Mouse (Mus musculus) heart, adult 2 months (tissue): ENCODE results near the gene Setd1b.
A peak's percentile ranks its signal among the peaks of the same experiment; 100 is the strongest.

ENCODE experiments used
- CTCF ChIP-seq: fragments of 200-600 bp; IDR thresholded peaks from 2 replicates; pipeline ENCODE4 v1.8.1; 2022; ENCODE audit warnings: antibody characterized with exemption, mild to moderate bottlenecking, moderate library complexity
- EP300 ChIP-seq: fragments of 200-500 bp; IDR thresholded peaks from 2 replicates; pipeline ENCODE4 v1.6.1; 2011; ENCODE audit warnings: low read depth, low read length, control low read depth; ENCODE audit not compliant: insufficient read depth
- POLR2A ChIP-seq: fragments of 200-500 bp; IDR thresholded peaks from 2 replicates; pipeline ENCODE4 v1.6.1; 2011; ENCODE audit warnings: mild to moderate bottlenecking, low read depth, low read length, control low read depth; ENCODE audit not compliant: insufficient read depth

DNA sequence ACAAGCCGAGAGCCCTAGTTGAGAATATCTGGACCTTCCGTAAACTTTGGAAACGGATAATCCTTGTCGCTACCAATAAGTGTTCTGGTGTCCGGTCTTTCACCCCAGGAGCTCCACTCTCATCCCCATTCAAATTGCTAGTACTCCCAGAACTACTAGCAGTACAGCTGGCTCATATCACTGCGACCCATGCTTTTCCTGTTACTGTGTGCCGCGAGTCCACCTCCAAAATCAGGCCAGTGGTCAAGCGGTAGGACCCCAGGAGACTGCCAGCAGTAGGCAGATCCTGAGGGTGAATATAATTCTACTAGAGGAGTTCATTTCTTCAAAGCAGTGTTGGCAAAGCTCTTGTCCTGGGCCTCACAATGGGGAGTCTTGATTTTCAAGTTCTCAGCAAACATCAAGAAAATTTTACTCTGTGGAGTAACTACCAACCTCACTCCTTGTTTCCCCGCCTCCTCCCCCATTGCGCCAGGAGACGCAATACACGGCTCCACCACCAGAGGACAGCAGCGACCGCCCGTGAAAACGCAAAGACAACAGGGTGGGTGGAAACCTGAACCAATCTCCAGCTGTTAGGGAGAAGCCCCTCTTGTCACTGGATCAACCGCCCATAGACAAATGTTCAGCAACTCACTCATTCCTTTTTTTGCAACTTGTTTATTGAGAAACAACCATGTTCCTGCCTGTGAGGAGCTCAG lies 8.8 kb upstream of the Setd1b start:
- TF ChIP-seq CTCF, result peak; percentile 92
- TF ChIP-seq EP300, result peak; percentile 98
- TF ChIP-seq POLR2A, result peak; percentile 55; the same call in 1 of the 2 replicates
